Mouse (Mus musculus) cortical plate, adult 2 months (tissue): ENCODE measurements around the gene Heatr4.

Experiments
- CTCF ChIP-seq: fragments of 200-500 bp; IDR thresholded peaks from 2 replicates; pipeline ENCODE4 v1.5.1; 2011; ENCODE audit warnings: mild to moderate bottlenecking, control low read depth, low read length; ENCODE audit not compliant: insufficient read depth; ENCODE audit errors: extremely low read depth
- POLR2A ChIP-seq: fragments of 200-500 bp; IDR thresholded peaks from 2 replicates; pipeline ENCODE4 v1.6.1; 2011; ENCODE audit warnings: mild to moderate bottlenecking, low read length, control low read depth; ENCODE audit not compliant: insufficient read depth; ENCODE audit errors: extremely low read depth

- no peak for TF ChIP-seq CTCF
- no peak for TF ChIP-seq POLR2A
Measured at GRCm38 (mm10) chr12:84008251-84008650, 23.6 kb upstream of the Heatr4 start.
